9 mouse cellular contexts compared by ENCODE assay signal in genomic region chr7:105761813-105762484, GRCm38 (mm10). TPM values are rescaled to one million over a fixed set of nuclear protein-coding genes. Genes with fewer than 3 reads are reported as not detected.
DNase-seq lines count a peak whose midpoint lies in the region; ATAC-seq and TF ChIP-seq lines count a peak whose summit lies in the region.
"Had no signal": no experiment of that assay in that cellular context is flagged by ENCODE, and none has a peak within 500 bp of the region (broad histone marks: within the 10 kb centered on the region; RNA-seq: fewer than 3 reads in every experiment).

No protein-coding gene starts in this region.

- H3K9me3 ChIP-seq in hindbrain, postnatal 0 days (ENCODE audit: low read length): no peaks in the 10 kb centered on the region
- no peaks in the 10 kb centered on the region for H3K9me3 ChIP-seq in neural tube, embryonic 12.5 days

- peak; percentile 19 for ATAC-seq in hindbrain, postnatal 0 days
- ATAC-seq in neural tube, embryonic 12.5 days (ENCODE audit: low FRiP score, low read depth): no peak; the same call in 1 of the 2 replicates

- peak; percentile 37 for DNase-seq in adrenal gland, postnatal 10 days
- DNase-seq in adrenal gland, postnatal 4 days (ENCODE audit: low spot score in 2 of 2): no peak
- no peak for DNase-seq in layer of hippocampus, adult 2 months (ENCODE audit: low spot score in 2 of 2)
- no peak for DNase-seq in layer of hippocampus, postnatal 36 days
- DNase-seq in hindbrain, postnatal 0 days (ENCODE audit: low spot score): no peak
- no peak for DNase-seq in cerebellum, adult 9-10 months
- DNase-seq in spleen, adult 18-20 months: no peak
- DNase-seq: gastrocnemius, postnatal 10 days had no signal

- H3K9ac ChIP-seq in hindbrain, postnatal 0 days (replicated peaks; ENCODE audit: low read length): no peak overlapping the region
- no peak overlapping the region for H3K9ac ChIP-seq in neural tube, embryonic 12.5 days

- no peak overlapping the region for H3K27ac ChIP-seq in layer of hippocampus, adult 2 months
- no peak overlapping the region; the same call in 1 of the 2 replicates for H3K27ac ChIP-seq in hindbrain, postnatal 0 days
- H3K27ac ChIP-seq in neural tube, embryonic 12.5 days: no peak overlapping the region; the same call in 1 of the 2 replicates

- no peaks in the 10 kb centered on the region for H3K27me3 ChIP-seq in hindbrain, postnatal 0 days (ENCODE audit: insufficient read depth, low read length)
- H3K27me3 ChIP-seq in neural tube, embryonic 12.5 days (replicated peaks): peaks cover 28% of the 10 kb centered on the region

- TF ChIP-seq CTCF in layer of hippocampus, adult 2 months (conservative IDR thresholded peaks at IDR 0.05): no peak
- no peak for TF ChIP-seq CTCF in hindbrain, postnatal 0 days (IDR thresholded peaks at IDR 0.05; ENCODE audit: low read depth)

- 29% methylated on average over 51 of the region's 51 CpGs for WGBS in hindbrain, postnatal 0 days
- 17% methylated on average over 51 of the region's 51 CpGs for WGBS in neural tube, embryonic 12.5 days

- no peaks in the 10 kb centered on the region for H3K4me1 ChIP-seq in hindbrain, postnatal 0 days (ENCODE audit: insufficient read depth, low read length)
- no peaks in the 10 kb centered on the region; the same call in 1 of the 2 replicates for H3K4me1 ChIP-seq in neural tube, embryonic 12.5 days

- peak overlapping the region; percentile 48 for H3K4me3 ChIP-seq in layer of hippocampus, adult 2 months
- no peak overlapping the region for H3K4me3 ChIP-seq in hindbrain, postnatal 0 days (ENCODE audit: low read length)
- H3K4me3 ChIP-seq in neural tube, embryonic 12.5 days: no peak overlapping the region; the same call in 1 of the 2 replicates

- no peak overlapping the region for H3K4me2 ChIP-seq in hindbrain, postnatal 0 days (ENCODE audit: low read depth, low read length)
- peak overlapping the region; percentile 16; the same call in 1 of the 2 replicates for H3K4me2 ChIP-seq in neural tube, embryonic 12.5 days (replicated peaks)

- peaks cover 74% of the 10 kb centered on the region for H3K36me3 ChIP-seq in hindbrain, postnatal 0 days (ENCODE audit: insufficient read depth, low read length)
- H3K36me3 ChIP-seq in neural tube, embryonic 12.5 days: peaks cover 84% of the 10 kb centered on the region

RNA-seq across cellular contexts. Expression of gene Tpp1, which starts 9.9 kb away (rescaled TPM):
- total RNA-seq in adrenal gland, postnatal 10 days (2021): 10 to 100 TPM; 65.5 to 68.8 TPM
- total RNA-seq in adrenal gland, postnatal 4 days (2021): 10 to 100 TPM; 85.0 to 95.7 TPM
- 10 to 100 TPM; 73.2 to 73.4 TPM for total RNA-seq in layer of hippocampus, adult 2 months (2021)
- 10 to 100 TPM; 59.7 to 67.7 TPM for total RNA-seq in layer of hippocampus, postnatal 36 days (2021)
- total RNA-seq in hindbrain, postnatal 0 days (2014; rRNA removed): 64.6 and 74.7 TPM in 2 replicates
- polyA plus RNA-seq in hindbrain, postnatal 0 days (2015; fragmentation: Nextera tagmentation; extraction: Ambion mirVana): 47.1 and 53.7 TPM in 2 replicates
- polyA plus RNA-seq in neural tube, embryonic 12.5 days (2016; fragmentation: Nextera tagmentation; extraction: Ambion mirVana): 37.4 and 40.3 TPM in 2 replicates

RNA-seq across cellular contexts. Expression of gene Taf10, which starts 17.8 kb away (rescaled TPM):
- total RNA-seq in adrenal gland, postnatal 10 days (2021): 100 to 1,000 TPM; 167 to 172 TPM
- 100 to 1,000 TPM; 161 to 175 TPM for total RNA-seq in adrenal gland, postnatal 4 days (2021)
- 100 to 1,000 TPM; 112 to 120 TPM for total RNA-seq in layer of hippocampus, adult 2 months (2021)
- total RNA-seq in layer of hippocampus, postnatal 36 days (2021): 100 to 1,000 TPM; 119 to 122 TPM
- 83.8 and 111 TPM in 2 replicates for total RNA-seq in hindbrain, postnatal 0 days (2014; rRNA removed)
- 120 and 124 TPM in 2 replicates for polyA plus RNA-seq in hindbrain, postnatal 0 days (2015; fragmentation: Nextera tagmentation; extraction: Ambion mirVana)
- polyA plus RNA-seq in neural tube, embryonic 12.5 days (2016; fragmentation: Nextera tagmentation; extraction: Ambion mirVana): 165 and 171 TPM in 2 replicates

RNA-seq across cellular contexts. Expression of gene Rrp8, which starts 24.8 kb away (rescaled TPM):
- total RNA-seq in adrenal gland, postnatal 10 days (2021): 10 to 100 TPM; 15.3 to 17.6 TPM
- 10 to 100 TPM; 21.0 to 21.2 TPM for total RNA-seq in adrenal gland, postnatal 4 days (2021)
- total RNA-seq in layer of hippocampus, adult 2 months (2021): 10 to 100 TPM in 1 of 2 experiments, 1 to 10 TPM in 1; 8.9 to 14.3 TPM
- 10 to 100 TPM; 10.7 to 15.8 TPM for total RNA-seq in layer of hippocampus, postnatal 36 days (2021)
- total RNA-seq in hindbrain, postnatal 0 days (2014; rRNA removed): 14.5 TPM in 2 replicates
- polyA plus RNA-seq in hindbrain, postnatal 0 days (2015; fragmentation: Nextera tagmentation; extraction: Ambion mirVana): 18.9 and 20.8 TPM in 2 replicates
- polyA plus RNA-seq in neural tube, embryonic 12.5 days (2016; fragmentation: Nextera tagmentation; extraction: Ambion mirVana): 31.4 and 32.3 TPM in 2 replicates

RNA-seq across cellular contexts. Expression of gene Dchs1, which starts 25.5 kb away (rescaled TPM):
- total RNA-seq in adrenal gland, postnatal 10 days (2021): 10 to 100 TPM; 11.8 to 17.1 TPM
- total RNA-seq in adrenal gland, postnatal 4 days (2021): 10 to 100 TPM; 23.7 to 29.4 TPM
- total RNA-seq in layer of hippocampus, adult 2 months (2021): 10 to 100 TPM; 14.1 to 15.1 TPM
- 10 to 100 TPM; 13.9 to 15.6 TPM for total RNA-seq in layer of hippocampus, postnatal 36 days (2021)
- total RNA-seq in hindbrain, postnatal 0 days (2014; rRNA removed): 96.9 and 109 TPM in 2 replicates
- 6.0 and 6.6 TPM in 2 replicates for polyA plus RNA-seq in hindbrain, postnatal 0 days (2015; fragmentation: Nextera tagmentation; extraction: Ambion mirVana)
- 20.4 and 20.6 TPM in 2 replicates for polyA plus RNA-seq in neural tube, embryonic 12.5 days (2016; fragmentation: Nextera tagmentation; extraction: Ambion mirVana)

RNA-seq across cellular contexts. Expression of gene Ilk, which starts 25.6 kb away (rescaled TPM):
- total RNA-seq in adrenal gland, postnatal 10 days (2021): 100 to 1,000 TPM; 135 to 139 TPM
- total RNA-seq in adrenal gland, postnatal 4 days (2021): 100 to 1,000 TPM; 145 to 148 TPM
- total RNA-seq in layer of hippocampus, adult 2 months (2021): 10 to 100 TPM; 79.7 to 83.2 TPM
- 10 to 100 TPM; 76.6 to 81.7 TPM for total RNA-seq in layer of hippocampus, postnatal 36 days (2021)
- total RNA-seq in hindbrain, postnatal 0 days (2014; rRNA removed): 128 and 134 TPM in 2 replicates
- 159 and 165 TPM in 2 replicates for polyA plus RNA-seq in hindbrain, postnatal 0 days (2015; fragmentation: Nextera tagmentation; extraction: Ambion mirVana)
- 220 and 230 TPM in 2 replicates for polyA plus RNA-seq in neural tube, embryonic 12.5 days (2016; fragmentation: Nextera tagmentation; extraction: Ambion mirVana)
